Mouse (Mus musculus) spleen, adult 2 months (tissue): ENCODE measurements around the gene Cep19. TPM values are rescaled to one million over a fixed set of nuclear protein-coding genes. Genes with fewer than 3 reads are reported as not detected.

Experiments used
- DNase-seq, 2 experiments: peaks; one replicate each; pipeline versions ENCODE4 v3.0.0 to v3.0.0-alpha.2; 2012 to 2021; ENCODE audit warnings: low spot score in 2 of 2, low read depth in 1 of 2
- H3K27ac ChIP-seq: fragments of 200-500 bp; 2 replicates; pipeline ENCODE4 v1.5.1; 2012; ENCODE audit warnings: low read length, inconsistent platforms; ENCODE audit not compliant: insufficient read depth
- H3K27me3 ChIP-seq: fragments of 200-500 bp; 2 replicates; pipeline ENCODE4 v1.6.1; 2012; ENCODE audit warnings: mild to moderate bottlenecking, moderate library complexity, low read length, inconsistent platforms; ENCODE audit not compliant: control insufficient read depth, insufficient read depth
- H3K36me3 ChIP-seq: fragments of 200-500 bp; 2 replicates; pipeline ENCODE4 v1.6.1; 2012; ENCODE audit warnings: mild to moderate bottlenecking, low read length, inconsistent platforms; ENCODE audit not compliant: control insufficient read depth, insufficient read depth
- H3K4me1 ChIP-seq: fragments of 200-500 bp; 2 replicates; pipeline ENCODE4 v1.6.1; 2011; ENCODE audit warnings: inconsistent platforms; ENCODE audit not compliant: control insufficient read depth, insufficient read depth, insufficient read length
- H3K4me3 ChIP-seq: fragments of 200-500 bp; 2 replicates; pipeline ENCODE4 v1.5.1; 2011; ENCODE audit warnings: mild to moderate bottlenecking, inconsistent platforms; ENCODE audit not compliant: insufficient read depth, insufficient read length; ENCODE audit errors: extremely low read depth
- CTCF ChIP-seq: fragments of 200-500 bp; IDR thresholded peaks from 2 replicates; pipeline ENCODE4 v1.5.1; 2011; ENCODE audit warnings: mild to moderate bottlenecking, inconsistent platforms; ENCODE audit not compliant: insufficient read depth, insufficient read length, insufficient replicate concordance; ENCODE audit errors: extremely low read depth
- POLR2A ChIP-seq: fragments of 200-500 bp; IDR thresholded peaks from 2 replicates; pipeline ENCODE4 v1.6.1; 2011; ENCODE audit warnings: low read depth, low read length, inconsistent platforms
- WGBS: fragments of 180-500 bp; shearing (Covaris S2); methylation state at CpG from one replicate; pipeline ENCODE4 v1.1.7; 2018; 5-methylcytosine and 5-hydroxymethylcytosine counted together
- polyA plus RNA-seq: library from polyadenylated mRNA; depleted of rRNA; stranded (reverse); fragments of >200 nt; gene quantifications from 2 replicates; pipeline ENCODE4 v1.2.3, GENCODE M21; 2012; rRNA removed

Gene Cep19
- polyA plus RNA-seq: 4.2 and 4.7 TPM in 2 replicates

- Histone ChIP-seq H3K4me3 (peak within 1 kb of the TSS; percentile 86), H3K27ac (peak within 1 kb of the TSS; percentile 77), H3K4me1 (no peaks in the 10 kb centered on the region; the same call in 1 of the 2 replicates), H3K27me3 (no peaks in the 10 kb centered on the region), H3K36me3 (peaks cover under 1% of the 10 kb centered on the region; the same call in 1 of the 2 replicates)
- DNase-seq: peak; percentile 57 to 80
- under 1% methylated on average over 34 of the region's 34 CpGs for WGBS
- TF ChIP-seq CTCF (no peak), POLR2A (peak; percentile 36; the same call in 1 of the 2 replicates)
These were observed at the start of gene Cep19, which contains the start of gene Pigx for GRCm38 (mm10) chr16:32099638-32100150. Cep19 (plus strand) TSS chr16:32099800. Pigx (minus strand) TSS chr16:32099740.

GRCm38 (mm10) chr16:32058817-32059216, 40.8 kb upstream of the Cep19 start:
- Histone ChIP-seq H3K36me3 (no peaks in the 10 kb centered on the region), H3K27me3 (no peaks in the 10 kb centered on the region), H3K27ac (no peak overlapping the region), H3K4me3 (no peak overlapping the region), H3K4me1 (peaks cover 10% of the 10 kb centered on the region; the same call in 1 of the 2 replicates)
- no peak for DNase-seq
- TF ChIP-seq CTCF (no peak), POLR2A (no peak)
- WGBS: 90% methylated on average over 5 of the region's 5 CpGs

GRCm38 (mm10) chr16:32059840-32060523, 39.6 kb upstream of the Cep19 start:
- peaks cover 14% of the 10 kb centered on the region; the same call in 1 of the 2 replicates for H3K4me1 ChIP-seq
- DNase-seq: no peak
- no peak for TF ChIP-seq POLR2A
- TF ChIP-seq CTCF: no peak
- no peaks in the 10 kb centered on the region for H3K27me3 ChIP-seq
- no peak overlapping the region for H3K27ac ChIP-seq
- no peak overlapping the region for H3K4me3 ChIP-seq
- WGBS: 19% methylated on average over 6 of the region's 6 CpGs
- no peaks in the 10 kb centered on the region for H3K36me3 ChIP-seq

GRCm38 (mm10) chr16:32062226-32062625, 37.4 kb upstream of the Cep19 start:
- no peak overlapping the region for H3K27ac ChIP-seq
- H3K4me3 ChIP-seq: no peak overlapping the region
- TF ChIP-seq CTCF (no peak), POLR2A (no peak)
- peaks cover 28% of the 10 kb centered on the region; the same call in 1 of the 2 replicates for H3K4me1 ChIP-seq
- no peak for DNase-seq
- 71% methylated on average over 2 of the region's 2 CpGs for WGBS
- no peaks in the 10 kb centered on the region for H3K27me3 ChIP-seq
- no peaks in the 10 kb centered on the region for H3K36me3 ChIP-seq

GRCm38 (mm10) chr16:32063900-32064299, 35.7 kb upstream of the Cep19 start:
- DNase-seq: no peak
- WGBS: 65% methylated on average over 7 of the region's 7 CpGs
- TF ChIP-seq CTCF: no peak
- TF ChIP-seq POLR2A: no peak
- Histone ChIP-seq H3K4me1 (peaks cover 30% of the 10 kb centered on the region; the same call in 1 of the 2 replicates), H3K4me3 (no peak overlapping the region), H3K36me3 (no peaks in the 10 kb centered on the region), H3K27ac (no peak overlapping the region), H3K27me3 (no peaks in the 10 kb centered on the region)

GRCm38 (mm10) chr16:32066899-32067298, 32.7 kb upstream of the Cep19 start:
- no peak overlapping the region for H3K4me3 ChIP-seq
- DNase-seq: no peak
- no peaks in the 10 kb centered on the region for H3K27me3 ChIP-seq
- no peak overlapping the region for H3K27ac ChIP-seq
- 93% methylated on average over 1 of the region's 1 CpGs for WGBS
- peaks cover 35% of the 10 kb centered on the region; the same call in 1 of the 2 replicates for H3K4me1 ChIP-seq
- H3K36me3 ChIP-seq: no peaks in the 10 kb centered on the region
- TF ChIP-seq CTCF (no peak), POLR2A (no peak)
